Mouse (Mus musculus): ENCODE results near the gene Ppdpf. TPM values are rescaled to one million over a fixed set of nuclear protein-coding genes. Genes with fewer than 3 reads are reported as not detected.
"Not testable (repeated sequence)": the region's sequence is repeated elsewhere in the genome, so short reads cannot be mapped to it uniquely, and the experiment has no call there.

The Ppdpf gene
- polyA plus RNA-seq, 1 experiment = 128 TPM

DNA sequence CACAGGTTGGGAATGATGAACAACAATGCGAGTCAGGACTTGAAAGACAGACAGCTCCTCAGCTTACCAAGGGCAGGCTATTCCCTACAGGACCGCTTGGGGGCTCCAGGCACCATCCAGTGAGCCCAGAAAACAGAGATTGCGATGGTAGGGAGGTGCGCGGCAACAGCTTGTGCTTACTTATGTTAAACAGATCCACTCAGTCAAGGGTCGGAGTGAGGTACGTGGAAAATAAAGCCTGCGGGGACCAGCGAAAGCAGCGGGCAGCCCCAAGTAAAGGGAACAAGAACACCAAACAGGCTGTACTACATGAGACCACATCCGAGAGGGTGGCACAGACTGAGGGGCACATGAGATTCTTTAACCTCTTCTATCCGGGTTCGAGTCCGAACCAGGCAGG lies 412 bp upstream of the Ppdpf start:
- Histone ChIP-seq H3K27ac (ENCODE audit: insufficient read depth, low read length) (peak overlapping the region; percentile 24; the same call in 1 of the 2 replicates), H3K4me1 (ENCODE audit: control insufficient read depth, insufficient read depth, low read length) (peaks cover 2% of the 10 kb centered on the region; the same call in 1 of the 2 replicates), H3K4me3 (ENCODE audit: insufficient read depth, low read length) (peak overlapping the region; percentile 57)
- peak; percentile 94 for TF ChIP-seq CTCF (IDR thresholded peaks at IDR 0.05; ENCODE audit: extremely low read depth, insufficient read depth, low read length)
- TF ChIP-seq POLR2A (IDR thresholded peaks at IDR 0.05; ENCODE audit: extremely low read depth, insufficient read depth, low read length) = no peak

DNA sequence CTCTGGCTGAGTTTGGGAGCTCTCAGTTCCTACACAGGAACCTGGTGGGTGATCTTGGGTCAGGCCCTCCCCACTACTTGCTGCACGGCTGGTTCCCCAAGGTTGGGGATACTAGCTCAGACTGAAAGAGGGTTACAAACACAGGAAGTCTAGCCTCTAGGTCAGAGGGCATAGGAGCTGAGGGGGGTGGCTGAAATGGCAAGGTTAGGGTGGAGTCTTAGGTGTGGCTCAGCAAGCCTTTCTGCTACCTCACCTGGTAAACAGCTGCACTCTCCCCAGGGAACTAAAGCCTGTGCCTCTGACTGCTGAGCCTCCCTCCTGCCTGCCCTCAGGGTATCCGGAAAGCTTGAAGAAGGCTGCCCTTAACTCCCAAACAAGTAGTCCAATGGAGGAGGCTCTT lies 1.6 kb downstream of the Ppdpf start:
- no peak overlapping the region for H3K27ac ChIP-seq (ENCODE audit: insufficient read depth, low read length)
- TF ChIP-seq POLR2A (IDR thresholded peaks at IDR 0.05; ENCODE audit: extremely low read depth, insufficient read depth, low read length) = no peak
- no peak for TF ChIP-seq CTCF (IDR thresholded peaks at IDR 0.05; ENCODE audit: extremely low read depth, insufficient read depth, low read length)
- peaks cover 2% of the 10 kb centered on the region; the same call in 1 of the 2 replicates for H3K4me1 ChIP-seq (ENCODE audit: control insufficient read depth, insufficient read depth, low read length)
- H3K4me3 ChIP-seq (ENCODE audit: insufficient read depth, low read length) = peak overlapping the region; percentile 57; the same call in 1 of the 2 replicates

DNA sequence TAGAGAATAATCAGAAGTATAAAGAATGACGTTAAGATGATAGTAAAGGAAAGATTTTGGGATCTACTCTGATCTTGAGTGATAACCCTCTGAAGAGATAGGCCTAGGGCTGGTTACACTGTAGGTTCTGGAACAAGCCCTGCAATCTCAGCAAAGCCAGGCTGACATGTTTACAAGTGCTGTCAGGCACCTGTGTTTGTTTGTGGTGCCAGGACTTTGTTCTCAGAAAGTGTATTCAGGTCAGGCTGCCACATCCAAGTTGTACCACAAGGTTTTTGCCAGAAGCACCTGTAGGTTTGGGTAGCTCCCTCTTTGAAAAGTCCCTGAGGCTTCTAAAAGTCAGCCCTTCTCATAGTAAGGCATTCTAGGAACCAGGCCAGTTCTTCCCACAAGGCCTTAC lies 2.3 kb downstream of the Ppdpf start:
- H3K4me3 ChIP-seq (ENCODE audit: insufficient read depth, low read length) = no peak overlapping the region
- peaks cover 2% of the 10 kb centered on the region; the same call in 1 of the 2 replicates for H3K4me1 ChIP-seq (ENCODE audit: control insufficient read depth, insufficient read depth, low read length)
- TF ChIP-seq CTCF (IDR thresholded peaks at IDR 0.05; ENCODE audit: extremely low read depth, insufficient read depth, low read length) (no peak), POLR2A (IDR thresholded peaks at IDR 0.05; ENCODE audit: extremely low read depth, insufficient read depth, low read length) (no peak)
- H3K27ac ChIP-seq (ENCODE audit: insufficient read depth, low read length) = no peak overlapping the region

DNA sequence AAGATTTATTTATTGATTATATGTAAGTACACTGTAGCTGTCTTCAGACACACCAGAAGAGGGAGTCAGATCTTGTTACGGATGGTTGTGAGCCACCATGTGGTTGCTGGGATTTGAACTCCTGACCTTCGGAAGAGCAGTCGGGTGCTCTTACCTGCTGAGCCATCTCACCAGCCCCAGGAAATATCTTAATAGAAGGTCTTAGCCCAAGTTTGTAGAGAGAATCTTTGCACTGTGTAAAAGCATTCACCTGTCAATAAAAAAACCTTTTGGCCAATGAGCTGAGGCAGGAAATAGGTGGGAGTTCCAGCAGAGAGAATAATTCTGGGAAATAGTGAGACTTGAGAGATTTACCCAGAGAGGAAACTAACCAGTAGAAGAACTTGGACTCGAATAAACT lies 4.3 kb downstream of the Ppdpf start:
- not testable (repeated sequence) for H3K4me1 ChIP-seq (ENCODE audit: control insufficient read depth, insufficient read depth, low read length); H3K27ac ChIP-seq (ENCODE audit: insufficient read depth, low read length); H3K4me3 ChIP-seq (ENCODE audit: insufficient read depth, low read length)

DNA sequence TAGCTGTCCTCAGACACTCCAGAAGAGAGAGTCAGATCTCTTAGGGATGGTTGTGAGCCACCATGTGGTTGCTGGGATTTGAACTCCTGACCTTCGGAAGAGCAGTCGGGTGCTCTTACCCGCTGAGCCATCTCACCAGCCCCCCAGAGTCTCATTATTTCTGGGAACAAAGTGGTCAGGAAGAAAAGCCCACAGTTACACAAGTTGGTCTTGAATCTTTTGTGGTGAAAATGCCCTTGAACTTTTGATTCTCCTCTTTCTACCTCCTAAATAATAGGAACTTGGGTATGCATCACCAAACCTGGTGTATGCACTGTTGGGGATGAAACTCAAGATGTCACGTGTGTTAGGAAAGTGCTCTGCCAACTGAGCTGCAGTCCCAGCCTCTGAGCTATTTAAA lies 4.9 kb downstream of the Ppdpf start:
- peaks cover 2% of the 10 kb centered on the region; the same call in 1 of the 2 replicates for H3K4me1 ChIP-seq (ENCODE audit: control insufficient read depth, insufficient read depth, low read length)
- TF ChIP-seq CTCF (IDR thresholded peaks at IDR 0.05; ENCODE audit: extremely low read depth, insufficient read depth, low read length) = no peak
- no peak for TF ChIP-seq POLR2A (IDR thresholded peaks at IDR 0.05; ENCODE audit: extremely low read depth, insufficient read depth, low read length)

DNA sequence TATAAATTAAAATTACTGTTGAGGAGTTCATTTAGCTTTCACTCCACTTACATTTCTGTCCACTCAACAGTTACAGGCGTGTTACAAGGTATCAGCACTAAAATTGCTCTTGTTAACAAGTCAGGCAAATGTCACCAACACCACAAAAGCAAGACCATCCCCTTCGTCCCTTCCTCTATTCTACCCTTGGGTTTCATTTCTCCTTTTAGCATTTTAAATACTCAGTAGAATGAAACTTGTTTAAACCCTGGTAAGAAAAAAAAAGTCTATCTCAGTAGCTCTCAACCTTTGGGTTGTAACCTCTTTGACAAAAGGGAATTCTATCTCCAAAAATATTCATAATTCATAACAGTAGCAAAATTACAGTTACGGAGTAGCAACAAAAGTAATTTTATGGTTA lies 6.0 kb downstream of the Ppdpf start:
- TF ChIP-seq POLR2A (IDR thresholded peaks at IDR 0.05; ENCODE audit: extremely low read depth, insufficient read depth, low read length) (no peak), CTCF (IDR thresholded peaks at IDR 0.05; ENCODE audit: extremely low read depth, insufficient read depth, low read length) (no peak)
- H3K4me3 ChIP-seq (ENCODE audit: insufficient read depth, low read length) = no peak overlapping the region
- no peak overlapping the region for H3K27ac ChIP-seq (ENCODE audit: insufficient read depth, low read length)
- H3K4me1 ChIP-seq (ENCODE audit: control insufficient read depth, insufficient read depth, low read length) = peaks cover 2% of the 10 kb centered on the region; the same call in 1 of the 2 replicates

More for the DNA sequence above, 4.9 kb downstream of the Ppdpf start:
- no peak overlapping the region for H3K27ac ChIP-seq (ENCODE audit: insufficient read depth, low read length)
- no peak overlapping the region for H3K4me3 ChIP-seq (ENCODE audit: insufficient read depth, low read length)

DNA sequence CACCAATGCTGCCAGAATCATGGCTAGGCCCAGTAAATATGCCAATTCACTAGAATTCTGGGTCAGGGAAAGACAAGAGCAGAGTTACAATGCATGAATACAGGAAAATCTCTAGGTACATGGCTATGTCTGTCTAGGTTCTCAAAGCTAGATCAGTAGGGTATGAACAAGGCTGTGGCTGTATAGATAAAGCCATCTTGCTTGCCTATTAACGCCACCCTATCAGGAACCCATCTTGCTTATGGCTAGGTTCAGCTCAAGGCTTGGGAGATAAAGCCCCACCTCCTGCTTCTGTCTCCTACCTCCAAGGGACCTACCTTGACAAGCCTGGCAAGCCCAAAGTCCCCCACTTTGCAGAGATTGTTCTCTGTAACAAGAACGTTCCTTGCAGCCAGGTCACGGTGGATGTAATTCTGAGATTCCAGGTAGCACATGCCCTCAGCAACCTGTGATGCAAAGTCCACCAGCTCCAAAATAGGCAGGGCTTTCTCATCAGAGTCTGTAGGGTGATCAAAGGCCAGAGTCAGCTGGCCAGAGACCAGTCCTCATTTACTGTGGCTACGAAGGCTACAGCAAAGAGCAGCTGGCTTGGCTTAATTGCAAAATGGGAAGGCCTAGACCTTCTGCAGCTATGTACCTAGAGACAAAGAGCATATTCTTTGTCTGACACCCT lies 9.7 kb downstream of the Ppdpf start:
- TF ChIP-seq CTCF (IDR thresholded peaks at IDR 0.05; ENCODE audit: extremely low read depth, insufficient read depth, low read length) (no peak), POLR2A (IDR thresholded peaks at IDR 0.05; ENCODE audit: extremely low read depth, insufficient read depth, low read length) (no peak)
- no peak overlapping the region for H3K4me3 ChIP-seq (ENCODE audit: insufficient read depth, low read length)
- H3K4me1 ChIP-seq (ENCODE audit: control insufficient read depth, insufficient read depth, low read length) = no peaks in the 10 kb centered on the region
- no peak overlapping the region for H3K27ac ChIP-seq (ENCODE audit: insufficient read depth, low read length)

DNA sequence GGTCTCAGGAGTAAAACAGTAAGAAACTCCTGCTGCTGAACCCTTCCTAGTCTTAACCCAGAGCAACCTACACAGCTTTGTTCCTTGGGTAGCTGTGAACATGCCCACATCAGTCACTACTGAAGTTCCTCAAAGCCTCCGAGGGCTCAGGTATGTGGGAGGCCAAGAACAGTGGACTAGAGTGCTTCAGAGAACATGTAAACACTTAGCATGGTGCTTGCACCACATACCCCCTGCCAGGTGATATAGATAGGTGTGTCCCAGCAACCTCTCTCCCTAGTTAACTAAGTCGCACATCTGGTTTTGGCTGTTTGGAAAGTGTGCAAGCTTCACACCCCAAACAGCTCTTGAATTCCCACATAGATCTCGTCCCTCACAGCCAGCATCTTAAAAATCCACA lies 14.6 kb downstream of the Ppdpf start:
- TF ChIP-seq POLR2A (IDR thresholded peaks at IDR 0.05; ENCODE audit: extremely low read depth, insufficient read depth, low read length) (no peak), CTCF (IDR thresholded peaks at IDR 0.05; ENCODE audit: extremely low read depth, insufficient read depth, low read length) (no peak)
- Histone ChIP-seq H3K27ac (ENCODE audit: insufficient read depth, low read length) (no peak overlapping the region), H3K4me3 (ENCODE audit: insufficient read depth, low read length) (no peak overlapping the region), H3K4me1 (ENCODE audit: control insufficient read depth, insufficient read depth, low read length) (no peaks in the 10 kb centered on the region; the same call in 1 of the 2 replicates)

DNA sequence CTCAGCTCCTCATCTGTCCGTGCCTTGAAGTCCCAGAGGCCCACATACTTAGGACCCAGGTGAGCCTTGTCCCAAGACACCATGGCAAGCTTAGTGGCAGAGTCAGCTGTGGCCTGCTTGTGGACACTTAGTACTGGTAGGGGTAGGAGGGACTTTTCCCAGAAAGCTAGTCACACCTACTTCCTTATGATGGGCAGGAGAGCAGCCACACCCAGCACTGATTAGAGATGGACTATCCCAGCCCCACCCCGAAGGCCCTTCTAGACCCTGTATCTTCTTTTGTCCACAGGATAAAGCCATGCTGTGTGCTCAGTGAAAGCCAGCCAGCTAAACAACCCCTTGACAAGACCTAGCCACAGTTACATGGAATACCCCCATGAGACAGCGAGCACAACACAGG lies 15.4 kb downstream of the Ppdpf start, which contains the start of gene Ptk6:
Gene Ptk6 (minus strand): TSS at position 368 of the 400 bp plus-strand sequence.
- Histone ChIP-seq H3K4me3 (ENCODE audit: insufficient read depth, low read length) (no peak within 1 kb of the TSS), H3K27ac (ENCODE audit: insufficient read depth, low read length) (no peak within 1 kb of the TSS), H3K4me1 (ENCODE audit: control insufficient read depth, insufficient read depth, low read length) (no peaks in the 10 kb centered on the region; the same call in 1 of the 2 replicates)
- TF ChIP-seq CTCF (IDR thresholded peaks at IDR 0.05; ENCODE audit: extremely low read depth, insufficient read depth, low read length) (no peak), POLR2A (IDR thresholded peaks at IDR 0.05; ENCODE audit: extremely low read depth, insufficient read depth, low read length) (no peak)

DNA sequence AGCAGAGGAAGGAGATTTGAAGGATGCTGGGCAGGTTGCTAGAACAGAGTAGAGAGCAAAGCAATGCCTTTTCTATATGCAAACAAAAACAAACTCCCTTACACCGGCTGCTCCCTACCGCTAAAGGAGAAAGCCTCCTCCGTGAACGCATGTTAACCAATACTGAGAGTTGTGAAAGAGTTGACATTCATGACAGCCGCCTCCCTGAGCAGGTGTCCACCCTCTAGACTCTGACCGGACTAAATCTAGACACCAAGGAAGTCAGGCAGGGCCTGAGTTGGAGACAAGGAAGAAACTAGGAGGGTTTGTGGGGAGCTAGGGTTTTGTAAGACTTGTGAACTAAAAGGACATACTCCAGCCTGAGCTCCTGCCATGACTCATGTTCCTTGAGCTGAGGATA lies 15.8 kb downstream of the Ppdpf start:
- TF ChIP-seq CTCF (IDR thresholded peaks at IDR 0.05; ENCODE audit: extremely low read depth, insufficient read depth, low read length) (no peak), POLR2A (IDR thresholded peaks at IDR 0.05; ENCODE audit: extremely low read depth, insufficient read depth, low read length) (no peak)
- Histone ChIP-seq H3K4me3 (ENCODE audit: insufficient read depth, low read length) (no peak overlapping the region), H3K4me1 (ENCODE audit: control insufficient read depth, insufficient read depth, low read length) (no peaks in the 10 kb centered on the region; the same call in 1 of the 2 replicates), H3K27ac (ENCODE audit: insufficient read depth, low read length) (no peak overlapping the region)
